Mouse (Mus musculus) ES-CJ7 (cell line): ENCODE measurements around the gene Muc5b.
"Not testable (repeated sequence)": the region's sequence is repeated elsewhere in the genome, so short reads cannot be mapped to it uniquely, and the experiment has no call there.

Experiments
- DNase-seq: peaks from one replicate; pipeline ENCODE4 v3.0.0; 2011; ENCODE audit warnings: low read depth, low spot score

Muc5b gene

GRCm38 (mm10) chr7:141838779-141839178 lies at the start of gene Muc5b:
Muc5b (plus strand) TSS chr7:141839070.
- no peak for DNase-seq

- no peak for DNase-seq
These were observed 44.6 kb upstream of the Muc5b start for GRCm38 (mm10) chr7:141794251-141794650.

GRCm38 (mm10) chr7:141803206-141803605 lies 35.7 kb upstream of the Muc5b start:
- DNase-seq: no peak

- DNase-seq: no peak
These were observed 33.5 kb upstream of the Muc5b start for GRCm38 (mm10) chr7:141805384-141805783.

GRCm38 (mm10) chr7:141807823-141808222 lies 31.0 kb upstream of the Muc5b start:
- not testable (repeated sequence) for DNase-seq

GRCm38 (mm10) chr7:141809933-141810332 lies 28.9 kb upstream of the Muc5b start:
- not testable (repeated sequence) for DNase-seq

GRCm38 (mm10) chr7:141813321-141813720 lies 25.5 kb upstream of the Muc5b start:
- DNase-seq: no peak

- DNase-seq: no peak
These were observed 23.5 kb upstream of the Muc5b start for GRCm38 (mm10) chr7:141815361-141815760.

GRCm38 (mm10) chr7:141817355-141818075 lies 21.4 kb upstream of the Muc5b start:
- DNase-seq: no peak

- no peak for DNase-seq
These were observed 20.6 kb upstream of the Muc5b start for GRCm38 (mm10) chr7:141818267-141818666.

GRCm38 (mm10) chr7:141822582-141823261 lies 16.1 kb upstream of the Muc5b start:
- DNase-seq: no peak

GRCm38 (mm10) chr7:141823699-141824098 lies 15.2 kb upstream of the Muc5b start:
- DNase-seq: no peak

GRCm38 (mm10) chr7:141824398-141824797 lies 14.5 kb upstream of the Muc5b start:
- no peak for DNase-seq

- no peak for DNase-seq
These were observed 2.9 kb upstream of the Muc5b start for GRCm38 (mm10) chr7:141835941-141836340.

- DNase-seq: no peak
These were observed 2.4 kb upstream of the Muc5b start for GRCm38 (mm10) chr7:141836423-141836822.

GRCm38 (mm10) chr7:141840354-141840753 lies 1.5 kb downstream of the Muc5b start:
- no peak for DNase-seq

GRCm38 (mm10) chr7:141861046-141861445 lies 22.2 kb downstream of the Muc5b start:
- no peak for DNase-seq

- no peak for DNase-seq
These were observed 30.8 kb downstream of the Muc5b start for GRCm38 (mm10) chr7:141869644-141870043.

GRCm38 (mm10) chr7:141870553-141870952 lies 31.7 kb downstream of the Muc5b start:
- no peak for DNase-seq

GRCm38 (mm10) chr7:141874891-141875290 lies 36.0 kb downstream of the Muc5b start:
- DNase-seq: no peak

- no peak for DNase-seq
These were observed 39.9 kb downstream of the Muc5b start for GRCm38 (mm10) chr7:141878813-141879212.

GRCm38 (mm10) chr7:141892151-141892550 lies 53.3 kb downstream of the Muc5b start:
- no peak for DNase-seq

- DNase-seq: peak; percentile 5
These were observed 63.0 kb downstream of the Muc5b start for GRCm38 (mm10) chr7:141901825-141902224.
